8 mouse cellular contexts compared by ENCODE assay signal in genomic region chr14:36866966-36867700, GRCm38 (mm10).
A peak's percentile ranks its signal among the peaks of the same experiment; 100 is the strongest.
DNase-seq lines count a peak whose midpoint lies in the region; TF ChIP-seq lines count a peak whose summit lies in the region.

No protein-coding gene starts in this region.

- no peaks in the 10 kb centered on the region for H3K36me3 ChIP-seq in MEL (ENCODE audit: control insufficient read depth in 1 of 2, insufficient read depth in 2 of 2, low read length in 2 of 2)

- no peak for TF ChIP-seq POLR2A in MEL (IDR thresholded peaks at IDR 0.05; ENCODE audit: control insufficient read depth in 1 of 2, insufficient read depth in 1 of 2, low read depth in 1 of 2, low read length in 2 of 2, poor library complexity in 1 of 2)

- peak; percentile 21 to 91 (median 67); a peak in 5 of 6 replicates for TF ChIP-seq CTCF in MEL (IDR thresholded peaks at IDR 0.05 in 2 of 3, conservative IDR thresholded peaks at IDR 0.05 in 1 of 3; ENCODE audit: control insufficient read depth in 1 of 3, insufficient read depth in 1 of 3, low read depth in 2 of 3, low read length in 3 of 3, poor library complexity in 1 of 3, severe bottlenecking in 1 of 3)

- H3K9me3 ChIP-seq in MEL (replicated peaks; ENCODE audit: insufficient read depth, low read length): no peaks in the 10 kb centered on the region

- H3K27me3 ChIP-seq in MEL (ENCODE audit: control insufficient read depth in 1 of 2, insufficient read depth in 2 of 2, low read length in 2 of 2): no peaks in the 10 kb centered on the region

- no peaks in the 10 kb centered on the region for H3K79me2 ChIP-seq in MEL (ENCODE audit: control insufficient read depth, insufficient read depth, low read length, poor library complexity)

- H3K27ac ChIP-seq in MEL (ENCODE audit: control insufficient read depth, low read depth, low read length): no peak overlapping the region

- H3K4me3 ChIP-seq in MEL (ENCODE audit: control insufficient read depth in 1 of 2, insufficient read depth in 1 of 2, low read depth in 2 of 2, low read length in 2 of 2): no peak overlapping the region

- peak; percentile 73 for DNase-seq in gastrocnemius, adult 18-20 months (ENCODE audit: low spot score)
- DNase-seq in gastrocnemius, postnatal 25 days: no peak
- peak; percentile 81 for DNase-seq in MEL (ENCODE audit: low read depth, low spot score)
- DNase-seq in cerebellum, adult 18-20 months: peak; percentile 54 to 60
- peak; percentile 44 to 83 for DNase-seq in frontal cortex, postnatal 36 days (ENCODE audit: low spot score in 2 of 2)
- peak; percentile 83 for DNase-seq in layer of hippocampus, adult 11-12 months (ENCODE audit: low spot score)
- peak; percentile 80 for DNase-seq in lung, postnatal 14 days
- DNase-seq in spleen, postnatal 36 days (ENCODE audit: low spot score in 2 of 2): peak; percentile 44 to 63

- H3K4me1 ChIP-seq in MEL (ENCODE audit: control insufficient read depth in 1 of 2, insufficient read depth in 2 of 2, low read length in 2 of 2): peaks cover 0 to 7% of the 10 kb centered on the region in 2 experiments

- peak; percentile 94 for TF ChIP-seq RAD21 in MEL (IDR thresholded peaks at IDR 0.05; ENCODE audit: low read depth, low read length)

- H3K9ac ChIP-seq in MEL (ENCODE audit: control insufficient read depth, low read depth, low read length, poor library complexity, severe bottlenecking): no peak overlapping the region

- TF ChIP-seq EP300 in MEL (IDR thresholded peaks at IDR 0.05; ENCODE audit: low read depth in 1 of 2, low read length in 2 of 2): no peak

TF ChIP-seq in MEL, 35 proteins besides CTCF, POLR2A, EP300 and RAD21:
- peak; percentile 22; the same call in 1 of the 2 replicates for TF ChIP-seq SIN3A (IDR thresholded peaks at IDR 0.05; ENCODE audit: low read length)
- TF ChIP-seq ZC3H11A (IDR thresholded peaks at IDR 0.05; ENCODE audit: low read depth, low read length): peak; percentile 85
- TF ChIP-seq USF2 (IDR thresholded peaks at IDR 0.05; ENCODE audit: borderline replicate concordance in 1 of 2, insufficient read depth in 1 of 2, low read depth in 1 of 2, low read length in 2 of 2): no peak
- 0 out of 2 replicates have a peak, but pooled peaks have one; percentile 16 for TF ChIP-seq MYC (IDR thresholded peaks at IDR 0.05; ENCODE audit: low read depth, low read length)
- peak; percentile 92 for TF ChIP-seq SMC3 (IDR thresholded peaks at IDR 0.05; ENCODE audit: low read depth, low read length)
